Mouse (Mus musculus): Measurements from ENCODE around the gene Rufy1. TPM values are rescaled to one million over a fixed set of nuclear protein-coding genes. Genes with fewer than 3 reads are reported as not detected.

Rufy1 gene
- polyA plus RNA-seq, 1 experiment, result 27.8 TPM

GRCm38 (mm10) chr11:50354162-50354561 lies 76.8 kb downstream of the Rufy1 start, which contains the start of gene Cby3:
Gene Cby3, plus strand, starts transcription at chr11:50354462.
- DNase-seq (ENCODE audit: low read depth), result no peak

GRCm38 (mm10) chr11:50352177-50352576 lies 78.7 kb downstream of the Rufy1 start:
- no peak for DNase-seq (ENCODE audit: low read depth)

GRCm38 (mm10) chr11:50346256-50347032 lies 84.5 kb downstream of the Rufy1 start:
- DNase-seq (ENCODE audit: low read depth), result no peak

- no peak for DNase-seq (ENCODE audit: low read depth)
Measured at GRCm38 (mm10) chr11:50345486-50345885, 85.4 kb downstream of the Rufy1 start.

Other genes with a start within 250 kb of the Rufy1 start
- gene Sqstm1, start 220.3 kb downstream of the Rufy1 start, polyA plus RNA-seq (2012; rRNA removed), result 227 and 257 TPM in 2 replicates
- gene Mgat4b, start 220.2 kb downstream of the Rufy1 start, polyA plus RNA-seq (2012; rRNA removed), result 75.8 and 80.6 TPM in 2 replicates
- 200 and 350 TPM in 2 replicates for gene Ltc4s, start 192.5 kb downstream of the Rufy1 start, polyA plus RNA-seq (2012; rRNA removed)
- gene Maml1, start 138.8 kb downstream of the Rufy1 start, polyA plus RNA-seq (2012; rRNA removed), result 12.0 and 15.5 TPM in 2 replicates
- gene Canx, start 105.5 kb downstream of the Rufy1 start, polyA plus RNA-seq (2012; rRNA removed), result 93.4 and 169 TPM in 2 replicates
- 9.1 and 12.5 TPM in 2 replicates for gene Cby3, start 76.7 kb downstream of the Rufy1 start, polyA plus RNA-seq (2012; rRNA removed)
- 74.9 and 113 TPM in 2 replicates for gene Hnrnph1, start 54.1 kb downstream of the Rufy1 start, polyA plus RNA-seq (2012; rRNA removed)
- gene Adamts2, start 171.0 kb upstream of the Rufy1 start, polyA plus RNA-seq (2012; rRNA removed), result 44.4 and 52.1 TPM in 2 replicates

Measured in gonadal fat pad, adult 2 months (tissue).